Mouse (Mus musculus) liver, embryonic 11.5 days (tissue): ENCODE data around the gene Fkbp9. TPM values are rescaled to one million over a fixed set of nuclear protein-coding genes. Genes with fewer than 3 reads are reported as not detected.

Source experiments
- ATAC-seq: fragments of 200-750 bp; cut with Nextera tagmentation; replicated peaks from 2 replicates; pipeline ENCODE4 v1.8.0; 2017; ENCODE audit warnings: moderate number of reproducible peaks, mild to moderate bottlenecking, moderate TSS enrichment, moderate library complexity; ENCODE audit not compliant: low FRiP score
- DNase-seq: peaks from one replicate; pipeline ENCODE4 v3.0.0-alpha.2; 2017; ENCODE audit warnings: low spot score
- H3K27ac ChIP-seq: fragments of 300-500 bp; sonication (generic); 2 replicates; pipeline ENCODE4 v1.5.1; 2014; ENCODE audit warnings: mild to moderate bottlenecking, low read depth, low read length, control low read depth
- H3K27me3 ChIP-seq: fragments of 300-500 bp; sonication (generic); replicated peaks from 2 replicates; pipeline ENCODE4 v1.6.1; 2014; ENCODE audit warnings: low read length, mixed read lengths; ENCODE audit not compliant: control insufficient read depth, insufficient read depth
- H3K36me3 ChIP-seq: fragments of 300-500 bp; sonication (generic); 2 replicates; pipeline ENCODE4 v1.6.1; 2014; ENCODE audit warnings: mild to moderate bottlenecking, low read length, moderate library complexity, mixed read lengths; ENCODE audit not compliant: control insufficient read depth, insufficient read depth
- H3K4me1 ChIP-seq: fragments of 300-500 bp; sonication (generic); replicated peaks from 2 replicates; pipeline ENCODE4 v1.6.1; 2014; ENCODE audit warnings: low read length, mixed read lengths; ENCODE audit not compliant: control insufficient read depth, insufficient read depth
- H3K4me2 ChIP-seq: fragments of 300-500 bp; sonication (generic); 2 replicates; pipeline ENCODE4 v1.6.1; 2014; ENCODE audit warnings: mild to moderate bottlenecking, control low read depth, moderate library complexity
- H3K4me3 ChIP-seq: fragments of 300-500 bp; sonication (generic); 2 replicates; pipeline ENCODE4 v1.5.1; 2014; ENCODE audit warnings: low read depth, low read length, control low read depth
- H3K9ac ChIP-seq: fragments of 300-500 bp; sonication (generic); 2 replicates; pipeline ENCODE4 v1.6.1; 2014; ENCODE audit warnings: low read depth, low read length, control low read depth
- H3K9me3 ChIP-seq: fragments of 300-500 bp; sonication (generic); 2 replicates; pipeline ENCODE4 v1.6.1; 2016; ENCODE audit warnings: low read length, inconsistent platforms, mixed read lengths; ENCODE audit not compliant: control insufficient read depth
- WGBS: fragments of 180-500 bp; shearing (Covaris S2); extraction: QIAGEN DNeasy Blood & Tissue Kit; methylation state at CpG from one replicate; pipeline ENCODE4 v1.1.7; 2014; 5-methylcytosine and 5-hydroxymethylcytosine counted together
- polyA plus RNA-seq: library from polyadenylated mRNA; unstranded; fragments of >200 nt; fragmentation: Nextera tagmentation; extraction: Ambion mirVana; gene quantifications from 2 replicates; pipeline ENCODE4 v1.2.1, GENCODE M21; 2014

Fkbp9 gene
- polyA plus RNA-seq, 1 experiment from 2014 or later: 56.8 TPM

- H3K9ac ChIP-seq: no peak overlapping the region
- 91% methylated on average over 1 of the region's 1 CpGs for WGBS
- no peak for DNase-seq
- no peaks in the 10 kb centered on the region for H3K36me3 ChIP-seq
- no peak for ATAC-seq
- H3K27me3 ChIP-seq: no peaks in the 10 kb centered on the region
- no peak overlapping the region for H3K4me3 ChIP-seq
- no peaks in the 10 kb centered on the region for H3K9me3 ChIP-seq
- H3K27ac ChIP-seq: no peak overlapping the region; the same call in 1 of the 2 replicates
- H3K4me2 ChIP-seq: no peak overlapping the region
- H3K4me1 ChIP-seq: peaks cover 66% of the 10 kb centered on the region
Measured at GRCm38 (mm10) chr6:56904330-56904729, 72.5 kb downstream of the Fkbp9 start.

- H3K4me3 ChIP-seq: no peak overlapping the region
- H3K36me3 ChIP-seq: no peaks in the 10 kb centered on the region
- H3K9ac ChIP-seq: no peak overlapping the region
- DNase-seq (no peak), ATAC-seq (no peak)
- H3K27me3 ChIP-seq: no peaks in the 10 kb centered on the region
- peaks cover 68% of the 10 kb centered on the region for H3K4me1 ChIP-seq
- H3K4me2 ChIP-seq: no peak overlapping the region
- no peak overlapping the region for H3K27ac ChIP-seq
- no peaks in the 10 kb centered on the region for H3K9me3 ChIP-seq
- 72% methylated on average over 2 of the region's 2 CpGs for WGBS
Measured at GRCm38 (mm10) chr6:56904982-56905381, 73.1 kb downstream of the Fkbp9 start.

GRCm38 (mm10) chr6:56905486-56905885 lies 73.6 kb downstream of the Fkbp9 start:
- Histone ChIP-seq H3K27ac (no peak overlapping the region), H3K4me2 (no peak overlapping the region), H3K9me3 (no peaks in the 10 kb centered on the region), H3K4me1 (peaks cover 73% of the 10 kb centered on the region), H3K4me3 (no peak overlapping the region), H3K9ac (no peak overlapping the region), H3K36me3 (no peaks in the 10 kb centered on the region), H3K27me3 (no peaks in the 10 kb centered on the region)
- ATAC-seq: no peak
- DNase-seq: no peak
- 85% methylated on average over 5 of the region's 5 CpGs for WGBS

GRCm38 (mm10) chr6:56906121-56906846 lies 74.4 kb downstream of the Fkbp9 start:
- WGBS: 75% methylated on average over 8 of the region's 8 CpGs
- H3K4me1 ChIP-seq: peaks cover 67% of the 10 kb centered on the region
- no peak overlapping the region for H3K4me2 ChIP-seq
- no peaks in the 10 kb centered on the region for H3K36me3 ChIP-seq
- no peaks in the 10 kb centered on the region for H3K27me3 ChIP-seq
- H3K4me3 ChIP-seq: no peak overlapping the region
- H3K9me3 ChIP-seq: no peaks in the 10 kb centered on the region
- H3K27ac ChIP-seq: no peak overlapping the region
- ATAC-seq: no peak
- no peak overlapping the region for H3K9ac ChIP-seq
- DNase-seq: no peak

GRCm38 (mm10) chr6:56907973-56908372 lies 76.1 kb downstream of the Fkbp9 start:
- peaks cover 69% of the 10 kb centered on the region for H3K4me1 ChIP-seq
- H3K27ac ChIP-seq: no peak overlapping the region
- 95% methylated on average over 3 of the region's 3 CpGs for WGBS
- no peaks in the 10 kb centered on the region for H3K36me3 ChIP-seq
- H3K27me3 ChIP-seq: no peaks in the 10 kb centered on the region
- DNase-seq (no peak), ATAC-seq (no peak)
- H3K9ac ChIP-seq: no peak overlapping the region
- no peaks in the 10 kb centered on the region for H3K9me3 ChIP-seq
- no peak overlapping the region for H3K4me2 ChIP-seq
- no peak overlapping the region for H3K4me3 ChIP-seq

- DNase-seq: no peak
- Histone ChIP-seq H3K9ac (no peak overlapping the region), H3K9me3 (no peaks in the 10 kb centered on the region), H3K36me3 (no peaks in the 10 kb centered on the region), H3K27ac (no peak overlapping the region), H3K4me3 (no peak overlapping the region), H3K4me2 (no peak overlapping the region), H3K4me1 (peaks cover 71% of the 10 kb centered on the region), H3K27me3 (no peaks in the 10 kb centered on the region)
- 72% methylated on average over 2 of the region's 2 CpGs for WGBS
- no peak for ATAC-seq
Measured at GRCm38 (mm10) chr6:56908397-56908796, 76.5 kb downstream of the Fkbp9 start.

GRCm38 (mm10) chr6:56908912-56909311 lies 77.1 kb downstream of the Fkbp9 start:
- peaks cover 72% of the 10 kb centered on the region for H3K4me1 ChIP-seq
- no peak overlapping the region for H3K27ac ChIP-seq
- WGBS: 9% methylated on average over 4 of the region's 4 CpGs
- H3K27me3 ChIP-seq: no peaks in the 10 kb centered on the region
- H3K9me3 ChIP-seq: no peaks in the 10 kb centered on the region
- DNase-seq (no peak), ATAC-seq (peak; percentile 57; the same call in 1 of the 2 replicates)
- H3K4me3 ChIP-seq: no peak overlapping the region
- no peaks in the 10 kb centered on the region for H3K36me3 ChIP-seq
- no peak overlapping the region for H3K4me2 ChIP-seq
- H3K9ac ChIP-seq: no peak overlapping the region

- H3K4me3 ChIP-seq: no peak overlapping the region
- no peak for DNase-seq
- H3K9ac ChIP-seq: no peak overlapping the region
Measured at GRCm38 (mm10) chr6:56910910-56911309, 79.1 kb downstream of the Fkbp9 start.

More at GRCm38 (mm10) chr6:56910910-56911309, 79.1 kb downstream of the Fkbp9 start:
- peaks cover 65% of the 10 kb centered on the region for H3K4me1 ChIP-seq
- peak overlapping the region; percentile 62; the same call in 1 of the 2 replicates for H3K27ac ChIP-seq
- 50% methylated on average over 2 of the region's 2 CpGs for WGBS
- H3K36me3 ChIP-seq: no peaks in the 10 kb centered on the region; the same call in 1 of the 2 replicates
- H3K4me2 ChIP-seq: peak overlapping the region; percentile 43
- peak; percentile 91 for ATAC-seq
- no peaks in the 10 kb centered on the region for H3K27me3 ChIP-seq
- peaks cover 6% of the 10 kb centered on the region for H3K9me3 ChIP-seq
